In the genomic region with DNA sequence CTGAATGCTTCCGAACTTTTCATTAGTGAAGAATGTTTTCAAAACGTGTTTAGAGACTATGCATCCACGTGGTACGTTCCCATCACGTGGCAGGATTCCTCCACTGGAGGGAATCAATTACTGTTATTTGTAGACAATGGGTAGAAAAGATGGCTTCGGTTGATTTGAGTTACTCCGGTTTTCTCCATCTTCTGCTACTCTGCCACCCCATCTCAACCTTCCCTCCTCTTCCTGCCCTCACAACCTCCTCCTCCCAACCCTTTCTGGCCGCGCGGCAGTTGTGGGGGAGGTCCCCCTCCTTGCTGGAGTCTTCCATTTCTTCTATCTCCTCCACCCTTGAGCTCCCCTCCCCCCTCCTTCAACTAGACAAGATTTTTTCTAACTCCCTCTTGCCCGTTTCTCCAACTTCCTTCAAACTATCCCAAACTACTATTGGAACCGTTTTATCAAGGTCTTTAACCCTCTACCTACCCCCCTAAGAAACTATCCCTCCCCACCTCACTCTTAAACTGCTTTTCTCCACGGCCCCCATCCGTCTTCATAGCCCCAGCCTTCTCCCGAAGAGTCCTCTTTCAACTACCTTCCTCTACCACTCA, we compare ENCODE assay signal across 8 mouse cellular contexts. TPM values are rescaled to one million over a fixed set of nuclear protein-coding genes. Genes with fewer than 3 reads are reported as not detected.
DNase-seq lines count a peak whose midpoint lies in the region; ATAC-seq and TF ChIP-seq lines count a peak whose summit lies in the region.

No protein-coding gene starts in this region.

- H3K4me1 ChIP-seq in lung, embryonic 14.5 days (ENCODE audit: insufficient read depth) = peaks cover 11% of the 10 kb centered on the region; the same call in 1 of the 2 replicates
- peaks cover 21% of the 10 kb centered on the region for H3K4me1 ChIP-seq in bone marrow macrophage, adult 2 months (ENCODE audit: control insufficient read depth, insufficient read depth, low read length)
- peaks cover 38% of the 10 kb centered on the region for H3K4me1 ChIP-seq in heart, embryonic 12.5 days (replicated peaks)
- H3K4me1 ChIP-seq in limb, embryonic 13.5 days = peaks cover 29% of the 10 kb centered on the region
- H3K4me1 ChIP-seq in midbrain, embryonic 16.5 days (ENCODE audit: control insufficient read depth, insufficient read depth, low read length) = peaks cover 23% of the 10 kb centered on the region

- no peak for TF ChIP-seq POLR2A in bone marrow macrophage, adult 2 months (IDR thresholded peaks at IDR 0.05; ENCODE audit: borderline replicate concordance, low read depth, low read length)

- H3K4me3 ChIP-seq in lung, embryonic 14.5 days (ENCODE audit: low read depth, low read length) = peak overlapping the region; percentile 94
- peak overlapping the region; percentile 96 for H3K4me3 ChIP-seq in bone marrow macrophage, adult 2 months (ENCODE audit: insufficient read depth, low read length)
- H3K4me3 ChIP-seq in heart, embryonic 12.5 days = peak overlapping the region; percentile 93
- peak overlapping the region; percentile 88 for H3K4me3 ChIP-seq in limb, embryonic 13.5 days
- peak overlapping the region; percentile 97 for H3K4me3 ChIP-seq in midbrain, embryonic 16.5 days (ENCODE audit: low read depth, low read length)

- ATAC-seq in lung, embryonic 14.5 days (ENCODE audit: insufficient read depth) = peak; percentile 19; the same call in 1 of the 2 replicates
- no peak for ATAC-seq in heart, embryonic 12.5 days (ENCODE audit: insufficient number of reproducible peaks, low FRiP score)
- no peak for ATAC-seq in limb, embryonic 13.5 days (ENCODE audit: low FRiP score, low read depth)
- 0 out of 2 replicates have a peak, but pooled peaks have one; percentile 37 for ATAC-seq in midbrain, embryonic 16.5 days

- no peaks in the 10 kb centered on the region for H3K9me3 ChIP-seq in lung, embryonic 14.5 days (ENCODE audit: low read depth, low read length)
- no peaks in the 10 kb centered on the region for H3K9me3 ChIP-seq in heart, embryonic 12.5 days (replicated peaks)
- H3K9me3 ChIP-seq in limb, embryonic 13.5 days = no peaks in the 10 kb centered on the region
- H3K9me3 ChIP-seq in midbrain, embryonic 16.5 days (replicated peaks; ENCODE audit: control insufficient read depth, low read length, poor library complexity, severe bottlenecking) = no peaks in the 10 kb centered on the region

- WGBS in lung, embryonic 14.5 days = under 1% methylated on average over 15 of the region's 15 CpGs
- 1% methylated on average over 15 of the region's 15 CpGs for WGBS in heart, embryonic 12.5 days
- 0% methylated on average over 15 of the region's 15 CpGs for WGBS in limb, embryonic 13.5 days
- WGBS in midbrain, embryonic 16.5 days = under 1% methylated on average over 15 of the region's 15 CpGs

- H3K9ac ChIP-seq in lung, embryonic 14.5 days = peak overlapping the region; percentile 97
- H3K9ac ChIP-seq in heart, embryonic 12.5 days = peak overlapping the region; percentile 97
- peak overlapping the region; percentile 97 for H3K9ac ChIP-seq in limb, embryonic 13.5 days
- peak overlapping the region; percentile 96 for H3K9ac ChIP-seq in midbrain, embryonic 16.5 days (ENCODE audit: low read depth, low read length)

- no peak for TF ChIP-seq CTCF in lung, embryonic 14.5 days (IDR thresholded peaks at IDR 0.05; ENCODE audit: low read depth)
- no peak for TF ChIP-seq CTCF in bone marrow macrophage, adult 2 months (IDR thresholded peaks at IDR 0.05; ENCODE audit: low read depth, low read length)

- DNase-seq in lung, embryonic 14.5 days = peak; percentile 66
- no peak for DNase-seq in lung, postnatal 25 days (ENCODE audit: low spot score)
- DNase-seq in thymus, postnatal 36 days = peak; percentile 45 to 70
- no peak for DNase-seq in right cerebral cortex, postnatal 36 days (ENCODE audit: low spot score in 2 of 2)

- H3K27ac ChIP-seq in lung, embryonic 14.5 days (ENCODE audit: low read depth) = peak overlapping the region; percentile 96
- peak overlapping the region; percentile 75 for H3K27ac ChIP-seq in bone marrow macrophage, adult 2 months (ENCODE audit: insufficient read depth, low read depth, low read length)
- H3K27ac ChIP-seq in heart, embryonic 12.5 days (ENCODE audit: poor library complexity, severe bottlenecking) = peak overlapping the region; percentile 97
- peak overlapping the region; percentile 95 for H3K27ac ChIP-seq in limb, embryonic 13.5 days
- H3K27ac ChIP-seq in midbrain, embryonic 16.5 days (ENCODE audit: low read length) = peak overlapping the region; percentile 95

- peak overlapping the region; percentile 81 for H3K4me2 ChIP-seq in lung, embryonic 14.5 days
- H3K4me2 ChIP-seq in heart, embryonic 12.5 days = peak overlapping the region; percentile 90
- peak overlapping the region; percentile 73 for H3K4me2 ChIP-seq in limb, embryonic 13.5 days (replicated peaks)
- H3K4me2 ChIP-seq in midbrain, embryonic 16.5 days (ENCODE audit: low read length) = peak overlapping the region; percentile 93

- H3K27me3 ChIP-seq in lung, embryonic 14.5 days (ENCODE audit: insufficient read depth, low read length) = no peaks in the 10 kb centered on the region
- H3K27me3 ChIP-seq in heart, embryonic 12.5 days (replicated peaks) = no peaks in the 10 kb centered on the region
- no peaks in the 10 kb centered on the region for H3K27me3 ChIP-seq in limb, embryonic 13.5 days
- no peaks in the 10 kb centered on the region for H3K27me3 ChIP-seq in midbrain, embryonic 16.5 days (ENCODE audit: control insufficient read depth, insufficient read depth, low read depth, low read length)

- H3K36me3 ChIP-seq in lung, embryonic 14.5 days (ENCODE audit: insufficient read depth) = peaks cover 23% of the 10 kb centered on the region
- H3K36me3 ChIP-seq in heart, embryonic 12.5 days = peaks cover 29% of the 10 kb centered on the region
- H3K36me3 ChIP-seq in limb, embryonic 13.5 days = peaks cover 26% of the 10 kb centered on the region
- no peaks in the 10 kb centered on the region for H3K36me3 ChIP-seq in midbrain, embryonic 16.5 days (ENCODE audit: control insufficient read depth, insufficient read depth, low read length)

RNA-seq across cellular contexts. Expression of a gene that starts 1.1 kb away (rescaled TPM):
- polyA plus RNA-seq in lung, embryonic 14.5 days (2014; fragmentation: Nextera tagmentation; extraction: Ambion mirVana) = 79.2 and 80.4 TPM in 2 replicates
- 9.7 and 10.7 TPM in 2 replicates for polyA plus RNA-seq in bone marrow macrophage, adult 2 months (2012; ENCODE audit: insufficient read depth, insufficient read length, missing spikeins)
- 46.6 and 47.0 TPM in 2 replicates for polyA plus RNA-seq in heart, embryonic 12.5 days (2016; fragmentation: Nextera tagmentation; extraction: Ambion mirVana)
- polyA plus RNA-seq in limb, embryonic 13.5 days (2015; fragmentation: Nextera tagmentation; extraction: Ambion mirVana) = 68.4 and 69.9 TPM in 2 replicates
- 42.3 and 46.2 TPM in 2 replicates for polyA plus RNA-seq in midbrain, embryonic 16.5 days (2015; fragmentation: Nextera tagmentation; extraction: Ambion mirVana)

RNA-seq across cellular contexts. Expression of a gene that starts 22.3 kb away (rescaled TPM):
- polyA plus RNA-seq in lung, embryonic 14.5 days (2014; fragmentation: Nextera tagmentation; extraction: Ambion mirVana) = 0.28 and 0.39 TPM in 2 replicates
- polyA plus RNA-seq in bone marrow macrophage, adult 2 months (2012; ENCODE audit: insufficient read depth, insufficient read length, missing spikeins) = not detected in 2 replicates
- polyA plus RNA-seq in heart, embryonic 12.5 days (2016; fragmentation: Nextera tagmentation; extraction: Ambion mirVana) = 0.11 and 0.14 TPM in 2 replicates
- polyA plus RNA-seq in limb, embryonic 13.5 days (2015; fragmentation: Nextera tagmentation; extraction: Ambion mirVana) = 0.15 and 0.25 TPM in 2 replicates
- 1.2 and 1.5 TPM in 2 replicates for polyA plus RNA-seq in midbrain, embryonic 16.5 days (2015; fragmentation: Nextera tagmentation; extraction: Ambion mirVana)

RNA-seq across cellular contexts. Expression of a gene that starts 43.2 kb away (rescaled TPM):
- 21.1 and 22.1 TPM in 2 replicates for polyA plus RNA-seq in lung, embryonic 14.5 days (2014; fragmentation: Nextera tagmentation; extraction: Ambion mirVana)
- 11.4 and 13.7 TPM in 2 replicates for polyA plus RNA-seq in bone marrow macrophage, adult 2 months (2012; ENCODE audit: insufficient read depth, insufficient read length, missing spikeins)
- 11.5 and 12.2 TPM in 2 replicates for polyA plus RNA-seq in heart, embryonic 12.5 days (2016; fragmentation: Nextera tagmentation; extraction: Ambion mirVana)
- polyA plus RNA-seq in limb, embryonic 13.5 days (2015; fragmentation: Nextera tagmentation; extraction: Ambion mirVana) = 16.4 and 17.7 TPM in 2 replicates
- 4.3 and 4.6 TPM in 2 replicates for polyA plus RNA-seq in midbrain, embryonic 16.5 days (2015; fragmentation: Nextera tagmentation; extraction: Ambion mirVana)

Comparison
In these comparisons a context has a peak if more than half of its experiments do, and no peak if none do; other contexts are left out.
1. DNase-seq: peak in lung, embryonic 14.5 days (single experiment) and thymus, postnatal 36 days (2 of 2); none in lung, postnatal 25 days (single experiment) and right cerebral cortex, postnatal 36 days (0 of 2).
2. ATAC-seq: peak in lung, embryonic 14.5 days (single experiment) and midbrain, embryonic 16.5 days (single experiment); none in heart, embryonic 12.5 days (single experiment) and limb, embryonic 13.5 days (single experiment).
3. Peak in every context shown above with its lines, with median percentiles within 50 percentile points of each other: H3K27ac ChIP-seq, H3K4me2 ChIP-seq, H3K4me3 ChIP-seq and H3K9ac ChIP-seq.